Mouse (Mus musculus): ENCODE measurements around the gene Adk. TPM values are rescaled to one million over a fixed set of nuclear protein-coding genes. Genes with fewer than 3 reads are reported as not detected.

Gene Adk
- total RNA-seq, 1 experiment = 164 TPM

DNA sequence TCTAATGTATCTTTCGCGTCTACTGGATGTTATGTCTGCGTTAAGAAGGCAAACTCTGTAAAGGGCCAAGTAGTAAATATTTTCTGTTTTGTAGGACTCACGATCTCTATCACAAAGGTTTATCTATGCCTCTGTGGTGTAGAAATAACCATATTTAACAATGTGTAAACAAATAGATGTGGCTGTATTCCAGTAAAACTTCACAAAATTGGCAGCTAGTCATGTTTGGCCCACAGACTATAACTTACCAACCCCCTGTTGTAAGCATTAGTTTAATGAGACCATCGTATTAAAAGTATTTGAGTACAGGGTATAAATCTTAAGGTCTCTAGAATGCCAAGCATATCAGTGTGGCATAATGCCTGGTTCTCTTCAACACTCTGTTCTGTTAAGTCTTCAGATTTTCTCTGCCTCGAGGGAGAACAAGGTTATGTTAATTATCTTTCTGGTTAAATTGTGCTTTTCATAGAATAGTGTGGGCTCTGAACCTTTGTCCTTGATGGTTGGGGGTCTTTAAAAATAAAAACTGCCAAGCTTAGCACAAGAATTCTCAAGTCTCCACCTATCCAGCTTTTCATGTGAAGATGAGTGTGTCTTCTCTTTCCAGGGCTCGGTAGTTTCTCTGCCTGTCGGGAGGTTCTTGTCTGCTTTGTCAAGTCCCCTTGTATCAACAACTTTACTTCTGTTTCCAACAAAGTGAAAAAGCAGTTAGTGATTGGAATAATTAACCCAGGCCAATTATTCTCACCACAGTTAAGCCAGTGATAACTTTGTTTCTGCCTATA, 350.4 kb downstream of the Adk start:
- in situ Hi-C loops (cut with MboI; ENCODE audit: low sequenced_read_pairs in 2 of 2, unreplicated experiment in 2 of 2) = no loop called here
- TF ChIP-seq ZNF384 (IDR thresholded peaks at IDR 0.05; ENCODE audit: low read depth, low read length) (no peak), MAFK (IDR thresholded peaks at IDR 0.05; ENCODE audit: insufficient read depth, low read depth, low read length) (no peak), HCFC1 (IDR thresholded peaks at IDR 0.05; ENCODE audit: borderline replicate concordance, insufficient read depth, low read length) (no peak), CHD2 (IDR thresholded peaks at IDR 0.05; ENCODE audit: low read depth, low read length) (no peak)
- no peak for DNase-seq (ENCODE audit: low read depth, low spot score)
- no peaks in the 10 kb centered on the region for H3K9me3 ChIP-seq (ENCODE audit: control insufficient read depth, insufficient read depth, low read depth, low read length)
- no peaks in the 10 kb centered on the region for H3K4me1 ChIP-seq (ENCODE audit: control insufficient read depth in 2 of 2, insufficient read depth in 2 of 2, low read length in 2 of 2, poor library complexity in 1 of 2)
- no peak overlapping the region for H3K9ac ChIP-seq (ENCODE audit: insufficient read depth, low read depth, low read length, poor library complexity, severe bottlenecking)
- no peaks in the 10 kb centered on the region; the same call in 1 of the 2 replicates for H3K36me3 ChIP-seq (ENCODE audit: control insufficient read depth, insufficient read depth, low read length, poor library complexity, severe bottlenecking)
- H3K4me3 ChIP-seq (ENCODE audit: insufficient read depth in 1 of 2, low read depth in 1 of 2, low read length in 2 of 2, poor library complexity in 1 of 2, severe bottlenecking in 1 of 2) = no peak overlapping the region
- no peak overlapping the region for H3K27ac ChIP-seq (ENCODE audit: insufficient read depth, low read depth, low read length, poor library complexity, severe bottlenecking)

DNA sequence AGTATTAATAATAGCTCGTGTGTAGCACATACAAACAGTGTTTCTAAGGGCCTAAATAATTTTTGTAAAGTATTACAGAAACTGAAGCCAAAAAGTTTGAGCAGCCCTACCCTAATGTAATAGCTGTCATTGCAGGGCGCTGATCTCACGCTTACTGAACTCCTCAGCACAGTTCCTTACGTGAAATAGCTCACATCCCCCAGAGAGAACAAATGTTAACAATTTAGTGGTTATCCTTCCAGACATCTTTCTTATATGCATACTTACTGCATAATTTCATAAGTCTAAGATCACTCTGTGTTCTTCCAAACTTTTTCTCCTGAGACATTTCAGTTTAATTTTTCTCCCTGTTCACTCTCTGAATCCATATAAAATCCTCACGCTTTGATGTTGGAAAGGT, 354.6 kb downstream of the Adk start:
- in situ Hi-C loops (cut with MboI; ENCODE audit: low sequenced_read_pairs in 2 of 2, unreplicated experiment in 2 of 2) = no loop called here
- no peak for TF ChIP-seq MAFK (IDR thresholded peaks at IDR 0.05; ENCODE audit: insufficient read depth, low read depth, low read length)
- TF ChIP-seq ZC3H11A (IDR thresholded peaks at IDR 0.05; ENCODE audit: borderline replicate concordance, low read depth, low read length) = no peak
- TF ChIP-seq ZNF384 (IDR thresholded peaks at IDR 0.05; ENCODE audit: low read depth, low read length) = no peak
- TF ChIP-seq HCFC1 (IDR thresholded peaks at IDR 0.05; ENCODE audit: borderline replicate concordance, insufficient read depth, low read length) = no peak
- no peak for TF ChIP-seq CHD2 (IDR thresholded peaks at IDR 0.05; ENCODE audit: low read depth, low read length)
- Histone ChIP-seq H3K27ac (ENCODE audit: insufficient read depth, low read depth, low read length, poor library complexity, severe bottlenecking) (no peak overlapping the region), H3K9ac (ENCODE audit: insufficient read depth, low read depth, low read length, poor library complexity, severe bottlenecking) (no peak overlapping the region), H3K36me3 (ENCODE audit: control insufficient read depth, insufficient read depth, low read length, poor library complexity, severe bottlenecking) (no peaks in the 10 kb centered on the region), H3K9me3 (ENCODE audit: control insufficient read depth, insufficient read depth, low read depth, low read length) (no peaks in the 10 kb centered on the region), H3K4me1 (ENCODE audit: control insufficient read depth in 2 of 2, insufficient read depth in 2 of 2, low read length in 2 of 2, poor library complexity in 1 of 2) (no peaks in the 10 kb centered on the region), H3K4me3 (ENCODE audit: insufficient read depth in 1 of 2, low read depth in 1 of 2, low read length in 2 of 2, poor library complexity in 1 of 2, severe bottlenecking in 1 of 2) (no peak overlapping the region)
- DNase-seq (ENCODE audit: low read depth, low spot score) = no peak

DNA sequence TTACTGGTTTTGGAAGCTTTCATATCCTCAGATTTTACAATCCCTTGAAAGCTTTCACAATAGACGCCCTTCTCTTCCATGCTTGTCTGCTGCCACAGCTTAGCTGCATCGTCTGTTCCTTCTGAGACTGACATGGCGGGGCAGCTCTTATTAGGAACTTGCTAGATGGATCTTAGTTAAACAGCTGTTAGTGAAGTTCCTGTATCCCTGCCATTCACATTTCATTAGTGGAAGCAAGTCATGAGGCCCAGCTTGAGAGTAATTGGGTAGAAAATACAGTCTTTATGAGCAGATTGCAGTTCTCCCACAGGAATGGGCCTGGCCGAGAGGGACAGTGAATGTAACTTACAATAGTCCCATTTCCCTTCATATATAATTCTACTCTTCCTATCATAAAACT, 356.5 kb downstream of the Adk start:
- TF ChIP-seq MAFK (IDR thresholded peaks at IDR 0.05; ENCODE audit: insufficient read depth, low read depth, low read length) (no peak), ZC3H11A (IDR thresholded peaks at IDR 0.05; ENCODE audit: borderline replicate concordance, low read depth, low read length) (no peak), HCFC1 (IDR thresholded peaks at IDR 0.05; ENCODE audit: borderline replicate concordance, insufficient read depth, low read length) (no peak), ZNF384 (IDR thresholded peaks at IDR 0.05; ENCODE audit: low read depth, low read length) (no peak), CHD2 (IDR thresholded peaks at IDR 0.05; ENCODE audit: low read depth, low read length) (no peak)
- Histone ChIP-seq H3K9ac (ENCODE audit: insufficient read depth, low read depth, low read length, poor library complexity, severe bottlenecking) (no peak overlapping the region), H3K27ac (ENCODE audit: insufficient read depth, low read depth, low read length, poor library complexity, severe bottlenecking) (no peak overlapping the region), H3K36me3 (ENCODE audit: control insufficient read depth, insufficient read depth, low read length, poor library complexity, severe bottlenecking) (no peaks in the 10 kb centered on the region), H3K9me3 (ENCODE audit: control insufficient read depth, insufficient read depth, low read depth, low read length) (no peaks in the 10 kb centered on the region), H3K4me1 (ENCODE audit: control insufficient read depth in 2 of 2, insufficient read depth in 2 of 2, low read length in 2 of 2, poor library complexity in 1 of 2) (no peaks in the 10 kb centered on the region), H3K4me3 (ENCODE audit: insufficient read depth in 1 of 2, low read depth in 1 of 2, low read length in 2 of 2, poor library complexity in 1 of 2, severe bottlenecking in 1 of 2) (no peak overlapping the region)
- in situ Hi-C loops (cut with MboI; ENCODE audit: low sequenced_read_pairs in 2 of 2, unreplicated experiment in 2 of 2) = no loop called here
- DNase-seq (ENCODE audit: low read depth, low spot score) = no peak

DNA sequence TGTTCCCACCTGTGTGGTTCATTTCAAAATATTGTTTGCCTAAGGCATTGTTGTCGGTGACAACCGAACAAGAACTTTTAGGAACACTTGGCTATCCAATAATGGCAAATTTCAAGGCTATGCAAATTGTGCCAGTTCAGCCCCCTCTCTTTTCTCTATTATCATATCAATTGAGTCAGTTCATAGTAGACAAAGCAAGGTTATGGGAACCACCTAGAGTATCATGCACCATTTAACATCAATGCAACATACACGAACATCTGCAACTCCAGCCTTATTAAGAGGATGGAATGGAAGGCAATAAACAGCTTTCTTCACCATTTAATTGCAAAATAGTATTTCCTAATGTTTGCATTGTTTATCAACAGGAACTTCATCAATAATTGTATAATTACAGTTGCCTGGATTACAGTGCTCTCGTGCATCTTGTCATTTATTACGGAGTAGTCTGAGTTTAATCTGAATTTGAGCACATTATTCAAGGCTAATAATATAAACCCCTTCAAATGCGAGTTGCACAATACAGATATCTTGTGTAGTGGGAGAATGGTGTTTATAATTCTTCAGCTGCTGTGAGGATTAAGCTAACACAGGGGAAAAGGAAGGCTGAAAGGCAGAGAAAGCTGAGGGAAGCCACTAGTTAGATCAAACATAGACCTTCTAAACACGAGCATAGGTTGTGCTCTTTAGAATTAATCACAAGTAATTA, 358.5 kb downstream of the Adk start:
- H3K9me3 ChIP-seq (ENCODE audit: control insufficient read depth, insufficient read depth, low read depth, low read length) = no peaks in the 10 kb centered on the region
- in situ Hi-C loops (cut with MboI; ENCODE audit: low sequenced_read_pairs in 2 of 2, unreplicated experiment in 2 of 2) = no loop called here
- H3K4me3 ChIP-seq (ENCODE audit: insufficient read depth in 1 of 2, low read depth in 1 of 2, low read length in 2 of 2, poor library complexity in 1 of 2, severe bottlenecking in 1 of 2) = no peak overlapping the region
- H3K9ac ChIP-seq (ENCODE audit: insufficient read depth, low read depth, low read length, poor library complexity, severe bottlenecking) = no peak overlapping the region
- DNase-seq (ENCODE audit: low read depth, low spot score) = no peak
- H3K4me1 ChIP-seq (ENCODE audit: control insufficient read depth in 2 of 2, insufficient read depth in 2 of 2, low read length in 2 of 2, poor library complexity in 1 of 2) = no peaks in the 10 kb centered on the region
- no peaks in the 10 kb centered on the region for H3K36me3 ChIP-seq (ENCODE audit: control insufficient read depth, insufficient read depth, low read length, poor library complexity, severe bottlenecking)
- TF ChIP-seq ZC3H11A (IDR thresholded peaks at IDR 0.05; ENCODE audit: borderline replicate concordance, low read depth, low read length) = no peak
- TF ChIP-seq HCFC1 (IDR thresholded peaks at IDR 0.05; ENCODE audit: borderline replicate concordance, insufficient read depth, low read length) = no peak
- no peak for TF ChIP-seq CHD2 (IDR thresholded peaks at IDR 0.05; ENCODE audit: low read depth, low read length)
- TF ChIP-seq ZNF384 (IDR thresholded peaks at IDR 0.05; ENCODE audit: low read depth, low read length) = no peak
- no peak for TF ChIP-seq MAFK (IDR thresholded peaks at IDR 0.05; ENCODE audit: insufficient read depth, low read depth, low read length)
- H3K27ac ChIP-seq (ENCODE audit: insufficient read depth, low read depth, low read length, poor library complexity, severe bottlenecking) = no peak overlapping the region
